Mouse (Mus musculus): ENCODE results near the gene Ocm. TPM values are rescaled to one million over a fixed set of nuclear protein-coding genes. Genes with fewer than 3 reads are reported as not detected.

The Ocm gene
- polyA plus RNA-seq, 1 experiment from 2014 or later, result not detected

Other genes starting within 250 kb of the Ocm start
- gene Eif2ak1, start 208.9 kb downstream of the Ocm start, polyA plus RNA-seq (2016; fragmentation: Nextera tagmentation; extraction: Ambion mirVana), result 46.0 and 51.7 TPM in 2 replicates
- gene Ankrd61, start 129.0 kb downstream of the Ocm start, polyA plus RNA-seq (2016; fragmentation: Nextera tagmentation; extraction: Ambion mirVana), result 0.11 and 0.35 TPM in 2 replicates
- gene Aimp2, start 116.8 kb downstream of the Ocm start, polyA plus RNA-seq (2016; fragmentation: Nextera tagmentation; extraction: Ambion mirVana), result 128 and 149 TPM in 2 replicates
- gene Pms2, start 116.7 kb downstream of the Ocm start, polyA plus RNA-seq (2016; fragmentation: Nextera tagmentation; extraction: Ambion mirVana), result 36.7 and 45.7 TPM in 2 replicates
- gene Gm42421, start 98.5 kb downstream of the Ocm start, polyA plus RNA-seq (2016; fragmentation: Nextera tagmentation; extraction: Ambion mirVana), result 0.40 and 0.83 TPM in 2 replicates
- 0.41 and 1.1 TPM in 2 replicates for gene Rsph10b, start 93.6 kb downstream of the Ocm start, polyA plus RNA-seq (2016; fragmentation: Nextera tagmentation; extraction: Ambion mirVana)
- 98.8 and 99.4 TPM in 2 replicates for gene Ccz1, start 11.8 kb downstream of the Ocm start, polyA plus RNA-seq (2016; fragmentation: Nextera tagmentation; extraction: Ambion mirVana)
- 5.7 and 5.9 TPM in 2 replicates for gene Lmtk2, start 73.8 kb upstream of the Ocm start, polyA plus RNA-seq (2016; fragmentation: Nextera tagmentation; extraction: Ambion mirVana)
- gene Bhlha15, start 163.6 kb upstream of the Ocm start, polyA plus RNA-seq (2016; fragmentation: Nextera tagmentation; extraction: Ambion mirVana), result 0.11 and 0.18 TPM in 2 replicates
- gene Tecpr1, start 196.9 kb upstream of the Ocm start, polyA plus RNA-seq (2016; fragmentation: Nextera tagmentation; extraction: Ambion mirVana), result 15.1 and 21.0 TPM in 2 replicates
- 122 and 125 TPM in 2 replicates for gene Bri3, start 217.8 kb upstream of the Ocm start, polyA plus RNA-seq (2016; fragmentation: Nextera tagmentation; extraction: Ambion mirVana)